Mouse (Mus musculus) heart, postnatal 10 days (tissue): ENCODE measurements around the gene Tyw1. TPM values are rescaled to one million over a fixed set of nuclear protein-coding genes. Genes with fewer than 3 reads are reported as not detected.
A peak's percentile ranks its signal among the peaks of the same experiment; 100 is the strongest.

ENCODE experiments used
- DNase-seq, 2 experiments: peaks; one replicate each; pipeline ENCODE4 v3.0.0; 2021
- intact Hi-C: fragments of 180-260 bp; cut with DNase I; formaldehyde crosslinking; loops from one replicate; pipeline ENCODE4 v1.15.1; 2025
- total RNA-seq, 2 experiments: library from RNA; stranded (reverse); gene quantifications; 2 replicates each; pipeline ENCODE4 v1.2.3; 2021

The Tyw1 gene
- total RNA-seq, 2 experiments from 2014 or later, result 9.4 to 9.5 TPM

GRCm38 (mm10) chr5:130263454-130263853 is 8.0 kb downstream of the Tyw1 start:
- DNase-seq, result no peak
- intact Hi-C loops, result no loop called here

DNA sequence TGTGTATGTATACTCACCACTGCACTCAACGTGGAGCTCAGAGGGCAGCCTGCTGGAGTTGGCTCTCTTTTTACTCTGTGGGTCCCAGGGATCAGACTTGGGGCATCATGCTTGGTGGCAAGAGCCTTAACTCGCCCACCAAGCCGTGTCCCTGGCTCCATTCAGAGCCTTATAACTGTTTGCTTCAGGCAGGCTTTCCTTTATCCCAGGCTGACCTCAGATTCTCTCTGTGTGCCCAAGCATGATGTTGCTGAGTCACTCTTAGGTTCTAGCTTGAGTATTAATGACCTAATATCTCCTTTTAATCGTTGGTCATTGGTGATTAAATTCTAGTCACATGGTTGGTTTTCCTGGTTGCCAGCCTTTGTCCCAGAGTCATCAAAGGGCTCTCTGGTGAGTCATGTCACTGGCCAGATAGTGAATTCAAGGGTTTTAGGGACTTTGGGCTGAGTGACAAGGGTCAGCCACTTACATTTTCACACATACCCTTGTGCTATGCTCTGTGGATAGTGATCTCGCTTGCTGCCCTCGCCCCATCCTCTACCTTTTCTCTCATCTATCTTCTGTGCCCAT is 9.1 kb downstream of the Tyw1 start:
- no peak for DNase-seq
- intact Hi-C loops, result no loop called here

- intact Hi-C loops, result no loop called here
- DNase-seq, result peak in 1 of 2 experiments; percentile 38
Measured at GRCm38 (mm10) chr5:130266651-130267050, 11.2 kb downstream of the Tyw1 start.

DNA sequence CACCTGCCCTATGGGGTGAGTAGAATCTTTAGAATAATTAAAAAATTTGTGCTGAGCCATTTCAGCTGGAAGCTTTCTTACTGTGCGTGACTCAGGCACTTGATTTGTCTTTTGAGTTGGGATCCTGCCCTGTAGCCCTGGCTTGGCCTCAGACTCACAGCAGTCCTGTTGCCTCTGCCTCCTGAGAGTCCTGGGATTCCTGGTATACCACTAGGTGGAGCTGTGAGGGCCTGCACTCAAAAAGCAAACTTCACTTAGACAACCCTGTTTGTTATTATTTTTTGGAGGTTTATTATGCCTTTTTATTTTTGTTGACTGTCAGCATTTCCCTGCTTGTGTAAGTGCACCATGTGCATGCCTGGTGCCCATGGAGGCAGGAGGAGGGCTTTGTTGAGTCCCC is 11.9 kb downstream of the Tyw1 start:
- peak; percentile 19 to 43 for DNase-seq

DNA sequence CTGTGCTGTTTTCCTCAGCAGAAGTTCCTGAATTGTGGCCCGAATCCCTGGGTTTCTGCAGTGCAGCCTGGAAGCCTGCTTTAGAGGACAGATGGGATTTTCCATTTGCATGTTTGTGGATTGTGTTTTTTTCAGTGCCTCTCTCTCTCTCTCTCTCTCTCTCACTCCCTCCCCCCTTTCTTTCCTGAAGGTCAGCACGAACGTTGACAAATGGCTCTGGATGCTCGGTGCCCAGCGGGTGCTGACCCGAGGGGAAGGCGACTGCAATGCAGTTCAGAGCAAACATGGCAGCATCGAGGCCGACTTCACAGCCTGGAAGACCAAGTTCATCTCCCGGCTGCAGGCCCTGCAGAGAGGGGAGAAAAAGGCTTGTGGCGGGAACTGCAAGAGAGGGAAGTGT is 13.6 kb downstream of the Tyw1 start:
- DNase-seq, result no peak
- intact Hi-C loops, result no loop called here

More for the DNA sequence above, 11.9 kb downstream of the Tyw1 start:
- intact Hi-C loops, result no loop called here

GRCm38 (mm10) chr5:130272344-130272743 is 16.9 kb downstream of the Tyw1 start:
- intact Hi-C loops, result loop anchor here (10.0 kb wide), 1 partner anchor 1162 kb away; no protein-coding TSS in a partner anchor
- no peak for DNase-seq

GRCm38 (mm10) chr5:130273046-130273445 is 17.6 kb downstream of the Tyw1 start:
- intact Hi-C loops, result loop anchor here (10.0 kb wide), 1 partner anchor 1162 kb away; no protein-coding TSS in a partner anchor
- no peak for DNase-seq

DNA sequence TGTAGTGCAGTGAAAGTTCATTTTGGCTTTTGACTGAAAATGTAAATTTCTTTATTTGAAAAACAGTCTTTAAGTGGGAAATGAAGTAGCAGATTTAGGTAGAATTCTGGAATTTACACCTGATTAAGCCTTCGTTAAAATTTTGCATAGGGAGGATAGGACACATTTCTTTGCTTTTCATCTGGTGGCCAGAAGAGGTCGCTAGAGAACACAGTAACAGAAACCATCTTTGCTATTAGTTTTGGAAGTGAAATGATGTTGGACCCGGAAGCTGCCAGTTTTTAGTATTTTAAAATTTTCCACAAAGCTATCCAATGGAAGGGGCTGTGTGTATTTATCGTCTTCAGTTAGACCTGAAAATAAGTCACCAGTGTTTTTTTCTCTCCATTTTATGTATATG is 20.1 kb downstream of the Tyw1 start:
- DNase-seq, result peak; percentile 47 to 65
- intact Hi-C loops, result loop anchor here (1.0 to 10.0 kb wide), 3 partner anchors 578 to 1159 kb away; no protein-coding TSS in a partner anchor

- intact Hi-C loops, result loop anchor here (10.0 kb wide), 1 partner anchor 1157 kb away; no protein-coding TSS in a partner anchor
- DNase-seq, result no peak
Measured at GRCm38 (mm10) chr5:130278011-130278472, 22.6 kb downstream of the Tyw1 start.

DNA sequence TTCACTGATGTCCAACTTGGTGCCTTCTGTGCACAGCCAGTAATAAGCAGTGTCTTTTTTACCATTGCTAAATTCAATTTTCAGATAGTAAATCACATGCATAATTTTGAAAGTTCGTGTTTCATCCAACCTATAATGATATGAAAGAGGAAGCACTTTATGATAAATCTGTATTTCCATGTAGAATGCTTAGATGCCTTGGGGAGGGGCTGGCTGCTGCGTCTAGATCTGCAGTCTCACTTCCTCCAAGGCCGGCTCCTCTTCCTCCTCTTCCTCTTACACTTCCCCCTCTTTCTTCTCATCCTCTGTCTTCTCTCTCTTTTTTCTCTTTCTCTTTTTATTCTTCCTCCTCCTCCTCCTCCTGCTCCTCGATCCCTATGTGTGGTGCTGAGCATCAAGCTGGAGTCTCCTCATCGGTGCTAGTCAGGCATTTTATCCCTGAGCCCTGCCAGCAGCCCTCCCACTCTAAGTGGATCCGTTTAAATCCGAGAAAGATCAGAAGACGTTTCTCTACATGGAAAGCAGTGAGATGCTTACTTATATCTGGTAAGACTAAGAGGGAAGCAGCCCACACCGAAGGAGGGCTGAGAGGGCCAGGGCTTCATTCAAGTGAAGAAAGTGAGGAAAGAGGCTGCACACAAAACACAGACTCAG is 27.8 kb downstream of the Tyw1 start:
- intact Hi-C loops, result no loop called here
- no peak for DNase-seq

DNA sequence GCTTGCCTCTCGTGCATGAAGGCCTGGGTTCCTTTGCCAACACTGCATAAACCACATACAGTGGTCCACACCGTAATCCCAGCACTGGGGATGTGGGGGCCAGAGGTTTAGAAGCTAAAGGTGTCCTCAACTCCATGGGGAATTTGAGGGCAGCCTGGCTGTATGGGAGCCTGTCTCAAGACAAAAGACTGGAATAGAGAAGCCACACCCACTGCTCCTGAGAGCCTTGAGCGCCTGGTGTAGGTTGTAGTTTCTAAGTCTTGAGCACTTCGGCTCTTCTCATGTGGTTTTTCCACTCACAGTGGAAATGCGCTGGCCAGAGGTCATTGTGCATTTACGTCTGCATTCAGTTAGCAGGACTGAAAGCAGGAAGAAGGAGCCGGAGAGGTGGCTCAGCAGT is 32.7 kb downstream of the Tyw1 start:
- intact Hi-C loops, result no loop called here
- DNase-seq, result no peak

DNA sequence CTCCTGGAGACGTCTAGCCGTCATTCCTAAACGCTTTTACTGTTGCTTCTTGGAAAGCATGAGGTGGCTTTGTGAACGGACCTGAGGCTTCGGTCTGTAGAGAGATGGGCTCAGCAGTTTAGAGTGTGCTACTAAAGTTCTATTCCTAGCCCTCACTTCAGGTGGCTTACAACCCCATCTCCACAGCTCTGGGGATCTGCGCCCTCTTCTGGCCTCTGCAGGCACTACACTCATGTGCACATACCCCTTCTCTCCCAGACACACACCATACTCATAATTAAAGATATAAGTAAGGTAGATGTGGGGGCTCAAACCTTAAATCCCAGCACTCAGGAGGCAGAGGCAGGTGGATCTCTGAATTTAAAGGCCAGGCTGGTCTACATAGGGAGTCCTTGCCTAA is 34.8 kb downstream of the Tyw1 start:
- intact Hi-C loops, result no loop called here
- DNase-seq, result no peak

- DNase-seq, result peak; percentile 12 to 26
- intact Hi-C loops, result no loop called here
Measured at GRCm38 (mm10) chr5:130290775-130291174, 35.4 kb downstream of the Tyw1 start.

- intact Hi-C loops, result no loop called here
- DNase-seq, result no peak
Measured at GRCm38 (mm10) chr5:130292976-130293375, 37.6 kb downstream of the Tyw1 start.

DNA sequence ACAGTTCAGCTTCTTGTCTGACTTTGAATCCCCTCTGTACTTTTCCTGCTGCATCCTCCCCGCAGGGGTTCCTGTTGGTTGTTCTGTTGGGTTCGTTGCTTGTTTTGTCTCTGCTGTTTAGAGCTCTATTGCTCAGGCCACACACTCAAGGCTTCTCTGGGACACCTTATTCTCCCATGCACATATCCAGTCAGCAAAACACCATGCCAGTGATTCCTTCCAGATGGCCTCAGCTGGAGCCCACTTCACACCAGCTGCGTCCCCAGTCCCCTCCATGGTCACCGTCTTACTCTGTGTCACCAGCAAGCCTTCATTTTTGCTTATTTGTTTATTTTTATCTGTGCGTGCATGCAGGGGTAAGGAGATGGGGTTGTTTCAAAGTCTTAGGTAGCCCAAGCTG is 38.5 kb downstream of the Tyw1 start:
- intact Hi-C loops, result no loop called here
- peak; percentile 10 to 14 for DNase-seq

- no peak for DNase-seq
- intact Hi-C loops, result no loop called here
Measured at GRCm38 (mm10) chr5:130294598-130294997, 39.2 kb downstream of the Tyw1 start.

GRCm38 (mm10) chr5:130296071-130296470 is 40.7 kb downstream of the Tyw1 start:
- intact Hi-C loops, result no loop called here
- no peak for DNase-seq

DNA sequence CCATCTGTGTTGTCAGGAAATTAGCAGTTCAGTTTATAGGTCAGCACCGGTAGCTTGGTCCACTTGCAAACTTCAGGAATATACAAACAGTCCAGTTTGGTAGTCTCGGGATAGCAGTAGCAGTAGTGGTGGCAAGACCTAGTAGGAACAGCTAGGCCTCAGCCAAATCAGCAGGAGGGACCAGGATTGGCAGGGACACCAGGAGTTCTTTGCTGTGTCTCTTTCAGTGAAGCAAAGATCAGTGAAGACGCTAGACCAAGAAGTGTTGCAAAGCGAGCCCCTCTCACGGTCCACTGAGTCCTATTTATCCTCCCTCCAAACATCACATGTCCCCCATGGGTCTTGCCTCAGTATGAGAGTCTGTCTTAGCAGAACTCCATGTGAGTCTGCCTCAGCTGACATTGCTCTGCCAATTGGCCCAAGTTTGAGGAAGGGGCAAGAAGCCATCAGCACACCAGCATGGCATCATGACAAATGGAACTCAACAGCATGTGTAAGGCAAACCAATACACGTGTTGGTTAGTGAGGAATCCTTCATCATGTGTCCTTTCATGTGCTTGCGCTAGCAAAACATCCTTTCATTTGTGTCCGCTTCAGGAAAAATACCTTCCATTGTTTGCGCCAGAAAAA is 43.5 kb downstream of the Tyw1 start:
- DNase-seq, result no peak
- intact Hi-C loops, result no loop called here

DNA sequence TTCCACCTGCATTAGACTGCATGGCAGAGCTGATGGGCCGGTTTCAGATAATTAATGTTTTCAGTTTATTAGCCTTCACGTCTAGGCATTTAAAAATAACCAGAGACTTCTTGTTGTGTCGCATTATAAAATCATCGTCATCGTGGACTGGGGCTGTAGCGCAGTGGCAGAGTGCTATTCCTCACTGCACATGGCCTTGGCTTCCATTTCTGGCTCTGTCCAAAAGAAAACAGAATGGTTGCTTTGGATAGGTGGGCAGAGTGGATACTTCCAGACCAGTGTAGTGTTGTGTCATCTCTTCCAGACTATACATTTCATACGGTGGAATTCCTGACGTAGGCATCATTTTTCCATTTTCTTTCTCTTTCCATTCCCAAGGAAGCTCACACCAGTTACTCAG is 44.1 kb downstream of the Tyw1 start:
- no peak for DNase-seq
- intact Hi-C loops, result no loop called here

DNA sequence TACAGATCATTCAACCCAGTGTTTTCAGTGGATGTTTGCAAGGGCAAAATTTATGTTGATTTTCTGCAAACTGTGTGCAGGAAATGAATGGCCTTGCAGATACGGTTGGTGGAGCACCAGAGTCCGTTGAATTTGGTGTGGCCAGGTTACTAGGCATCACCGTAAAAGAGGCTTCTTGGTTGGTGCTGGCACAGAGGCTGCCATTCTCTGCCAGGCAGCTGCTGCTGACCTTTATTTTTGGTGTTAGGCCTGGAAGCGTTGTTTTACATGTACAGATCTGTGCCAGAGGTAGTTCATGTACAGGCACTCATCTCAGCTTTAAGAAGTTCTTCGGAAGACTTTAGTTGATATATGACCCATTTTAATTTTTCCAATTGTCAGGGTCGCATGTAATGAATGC is 48.2 kb downstream of the Tyw1 start:
- intact Hi-C loops, result no loop called here
- DNase-seq, result no peak

GRCm38 (mm10) chr5:130307921-130308320 is 52.5 kb downstream of the Tyw1 start:
- intact Hi-C loops, result no loop called here

GRCm38 (mm10) chr5:130310077-130310476 is 54.7 kb downstream of the Tyw1 start:
- intact Hi-C loops, result no loop called here
- no peak for DNase-seq

More at GRCm38 (mm10) chr5:130307921-130308320, 52.5 kb downstream of the Tyw1 start:
- DNase-seq, result no peak
